Mouse (Mus musculus): Measurements from ENCODE around the gene Rab6b. TPM values are rescaled to one million over a fixed set of nuclear protein-coding genes. Genes with fewer than 3 reads are reported as not detected.
A peak's percentile ranks its signal among the peaks of the same experiment; 100 is the strongest.

Rab6b gene
- polyA plus RNA-seq, 1 experiment from 2014 or later: 7.3 TPM

DNA sequence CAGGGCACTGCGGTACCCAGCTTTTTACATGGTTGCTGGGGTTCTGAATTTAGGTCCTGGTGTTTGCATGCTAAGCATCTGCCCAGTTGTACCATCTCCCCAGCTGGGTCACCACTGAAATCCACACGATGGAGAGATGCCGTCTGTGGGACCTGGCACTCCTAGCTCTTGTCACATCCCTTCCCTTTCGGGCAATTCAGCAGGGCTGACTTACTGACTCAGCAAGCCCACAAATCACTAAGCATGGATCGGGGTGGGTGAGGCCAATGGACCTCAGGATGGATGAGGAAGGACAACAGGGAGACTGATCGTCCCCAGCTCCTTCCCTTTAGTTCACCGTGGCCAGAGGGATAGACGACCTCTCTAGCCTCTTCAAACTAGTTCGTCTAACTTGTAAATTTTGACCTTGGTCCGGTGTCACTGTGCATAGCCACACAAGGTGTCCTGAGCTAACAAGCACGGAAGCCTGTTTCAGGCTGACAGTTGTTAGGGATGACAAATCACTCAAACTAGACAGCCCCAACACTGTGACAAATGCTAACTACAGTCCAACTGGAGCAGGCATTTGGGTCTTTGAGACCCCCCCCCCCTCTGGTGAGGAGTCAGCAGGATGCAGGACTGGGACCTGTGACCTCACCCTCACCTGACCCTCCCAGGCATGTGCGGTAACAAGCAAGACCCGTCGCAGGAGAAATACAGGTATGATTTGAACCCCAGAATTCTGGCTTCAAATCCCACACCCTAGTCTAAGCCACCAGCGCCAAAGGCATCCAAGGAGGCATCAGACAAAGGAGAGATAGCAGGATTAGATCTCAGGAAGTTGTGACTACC is 117.7 kb downstream of the Rab6b start:
- H3K4me2 ChIP-seq (ENCODE audit: low read length): no peak overlapping the region
- no peak overlapping the region for H3K9ac ChIP-seq (ENCODE audit: low read depth, low read length)
- no peak overlapping the region for H3K4me3 ChIP-seq (replicated peaks; ENCODE audit: low read depth, low read length)
- no peaks in the 10 kb centered on the region for H3K27me3 ChIP-seq (ENCODE audit: insufficient read depth, low read length)
- no peaks in the 10 kb centered on the region for H3K9me3 ChIP-seq (replicated peaks; ENCODE audit: low read length)
- no peaks in the 10 kb centered on the region for H3K4me1 ChIP-seq (replicated peaks; ENCODE audit: insufficient read depth, low read length)
- ATAC-seq (replicated peaks; ENCODE audit: low FRiP score, low read depth): no peak
- H3K36me3 ChIP-seq (ENCODE audit: insufficient read depth, low read length): no peaks in the 10 kb centered on the region
- DNase-seq (ENCODE audit: low spot score): no peak
- TF ChIP-seq CTCF (IDR thresholded peaks at IDR 0.05; ENCODE audit: low read depth): no peak
- WGBS: 78% methylated on average over 15 of the region's 15 CpGs
- H3K27ac ChIP-seq: no peak overlapping the region

DNA sequence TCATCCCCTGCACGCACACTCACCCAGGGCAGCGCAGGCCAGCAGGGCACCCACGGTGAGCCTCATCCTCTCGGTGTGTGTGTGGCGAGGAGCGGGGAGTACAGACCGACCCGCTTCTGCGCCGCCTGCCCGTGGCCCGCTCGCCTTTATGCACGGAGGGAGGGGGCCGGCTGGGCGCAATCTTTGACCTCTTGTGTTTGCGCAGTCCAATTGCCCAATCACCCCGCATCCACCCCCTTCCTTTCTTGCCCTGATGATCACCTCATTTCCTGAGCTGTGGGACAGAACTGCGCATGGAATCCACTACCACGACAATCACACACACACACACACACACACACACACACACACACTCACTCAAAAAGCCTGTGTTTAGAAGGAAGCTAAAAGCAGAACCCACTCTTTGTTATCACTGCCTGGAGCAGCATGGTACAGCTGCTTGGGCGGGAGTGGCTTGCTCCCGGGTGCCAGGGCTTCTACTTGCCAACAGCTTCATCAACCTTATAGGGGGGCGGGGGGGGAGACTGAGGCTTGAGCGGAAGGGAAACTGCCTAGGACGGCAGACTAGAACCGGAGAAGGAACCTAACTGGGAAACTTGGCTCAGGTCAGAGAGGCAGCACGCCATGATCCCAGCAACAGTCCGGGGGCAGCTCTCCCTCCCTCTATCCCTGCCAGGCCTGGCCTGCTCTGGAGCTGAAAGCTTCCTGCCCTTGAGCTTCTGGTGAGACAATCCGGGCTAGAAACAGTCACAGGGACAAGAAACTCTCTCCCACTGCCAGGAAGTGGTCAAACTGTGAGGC is 118.8 kb downstream of the Rab6b start, which contains the start of the genes Gm20425 and Trf:
Gene Gm20425, minus strand, starts transcription at position 157 of the 801 bp plus-strand sequence.
Gene Trf, minus strand, starts transcription at position 294 of the 801 bp plus-strand sequence.
- DNase-seq (ENCODE audit: low spot score): peak; percentile 52
- ATAC-seq (replicated peaks; ENCODE audit: low FRiP score, low read depth): peak; percentile 50
- WGBS: 38% methylated on average over 27 of the region's 29 CpGs
- H3K27me3 ChIP-seq (ENCODE audit: insufficient read depth, low read length): no peaks in the 10 kb centered on the region
- H3K36me3 ChIP-seq (ENCODE audit: insufficient read depth, low read length): no peaks in the 10 kb centered on the region
- no peaks in the 10 kb centered on the region for H3K4me1 ChIP-seq (replicated peaks; ENCODE audit: insufficient read depth, low read length)
- H3K27ac ChIP-seq: no peak within 1 kb of the TSS
- no peaks in the 10 kb centered on the region for H3K9me3 ChIP-seq (replicated peaks; ENCODE audit: low read length)
- 0 out of 2 replicates have a peak within 1 kb of the TSS, but pooled peaks have one; percentile 5 for H3K9ac ChIP-seq (ENCODE audit: low read depth, low read length)
- no peak within 1 kb of the TSS for H3K4me3 ChIP-seq (replicated peaks; ENCODE audit: low read depth, low read length)
- H3K4me2 ChIP-seq (ENCODE audit: low read length): peak within 1 kb of the TSS; percentile 45
- no peak for TF ChIP-seq CTCF (IDR thresholded peaks at IDR 0.05; ENCODE audit: low read depth)

DNA sequence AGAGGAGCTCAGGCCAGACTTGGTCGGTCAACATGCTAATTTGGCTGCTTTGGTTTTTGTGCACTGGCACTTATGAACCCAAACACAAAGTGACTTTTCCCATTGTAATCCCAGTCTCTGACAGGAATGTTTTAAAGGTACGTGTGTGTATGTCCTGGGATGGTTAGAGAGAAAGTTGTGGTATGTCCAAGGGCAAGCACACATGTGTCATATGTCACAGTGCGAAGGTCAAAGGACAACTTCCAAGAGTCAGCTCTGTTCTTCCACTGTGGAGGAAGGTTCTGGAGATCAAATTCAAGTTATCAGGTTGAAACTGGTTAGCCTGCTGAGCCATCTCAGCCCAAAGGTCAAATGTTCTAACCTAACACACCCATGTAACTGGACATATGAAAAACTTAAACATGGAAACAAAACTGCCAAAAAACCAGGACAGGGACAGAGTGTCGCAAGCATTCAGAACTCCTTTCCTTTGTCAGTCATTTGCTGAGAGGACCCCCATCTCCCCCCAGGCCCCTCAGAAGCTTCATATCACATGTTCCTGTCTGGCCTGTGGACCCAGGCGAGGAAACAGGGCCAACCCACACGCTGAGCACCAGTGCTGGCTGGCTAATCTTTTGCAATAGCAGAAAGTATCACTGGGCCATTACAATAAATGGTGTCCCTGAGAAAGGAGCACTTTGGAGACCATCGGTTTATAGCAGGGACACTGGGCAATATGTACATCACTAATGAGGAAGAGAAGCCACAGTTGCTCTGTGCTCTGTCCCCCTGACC is 120.8 kb downstream of the Rab6b start:
- WGBS: 87% methylated on average over 7 of the region's 7 CpGs
- H3K9me3 ChIP-seq (replicated peaks; ENCODE audit: low read length): no peaks in the 10 kb centered on the region
- DNase-seq (ENCODE audit: low spot score): no peak
- no peak overlapping the region for H3K4me2 ChIP-seq (ENCODE audit: low read length)
- TF ChIP-seq CTCF (IDR thresholded peaks at IDR 0.05; ENCODE audit: low read depth): no peak
- no peak overlapping the region for H3K27ac ChIP-seq
- H3K36me3 ChIP-seq (ENCODE audit: insufficient read depth, low read length): no peaks in the 10 kb centered on the region
- H3K4me1 ChIP-seq (replicated peaks; ENCODE audit: insufficient read depth, low read length): no peaks in the 10 kb centered on the region
- no peak overlapping the region for H3K9ac ChIP-seq (ENCODE audit: low read depth, low read length)
- ATAC-seq (replicated peaks; ENCODE audit: low FRiP score, low read depth): no peak
- H3K27me3 ChIP-seq (ENCODE audit: insufficient read depth, low read length): no peaks in the 10 kb centered on the region
- H3K4me3 ChIP-seq (replicated peaks; ENCODE audit: low read depth, low read length): no peak overlapping the region

DNA sequence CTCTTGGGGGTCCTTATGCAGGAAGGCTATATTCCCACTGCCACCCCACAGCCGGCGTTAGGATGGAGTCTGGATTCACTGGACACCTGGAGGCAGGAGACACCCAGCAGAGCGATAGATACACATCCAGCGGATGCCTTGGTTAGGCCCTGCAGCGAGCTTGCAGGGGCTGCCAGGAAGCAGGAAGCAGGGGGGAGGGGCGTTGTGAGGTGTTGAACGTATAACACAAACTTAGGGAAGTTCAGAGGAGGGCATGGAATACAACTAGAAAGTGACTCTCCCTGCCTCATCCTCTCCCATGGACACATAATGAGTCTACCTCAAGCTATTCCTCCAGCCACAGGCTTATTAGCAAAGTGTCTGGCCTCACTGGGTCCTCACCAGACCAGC is 121.4 kb downstream of the Rab6b start:
- no peaks in the 10 kb centered on the region for H3K36me3 ChIP-seq (ENCODE audit: insufficient read depth, low read length)
- ATAC-seq (replicated peaks; ENCODE audit: low FRiP score, low read depth) (no peak), DNase-seq (ENCODE audit: low spot score) (no peak)
- no peaks in the 10 kb centered on the region for H3K4me1 ChIP-seq (replicated peaks; ENCODE audit: insufficient read depth, low read length)
- TF ChIP-seq CTCF (IDR thresholded peaks at IDR 0.05; ENCODE audit: low read depth): no peak
- no peak overlapping the region for H3K9ac ChIP-seq (ENCODE audit: low read depth, low read length)
- no peak overlapping the region for H3K4me3 ChIP-seq (replicated peaks; ENCODE audit: low read depth, low read length)
- H3K9me3 ChIP-seq (replicated peaks; ENCODE audit: low read length): no peaks in the 10 kb centered on the region
- H3K27ac ChIP-seq: no peak overlapping the region
- H3K27me3 ChIP-seq (ENCODE audit: insufficient read depth, low read length): no peaks in the 10 kb centered on the region
- 60% methylated on average over 7 of the region's 7 CpGs for WGBS
- no peak overlapping the region for H3K4me2 ChIP-seq (ENCODE audit: low read length)

DNA sequence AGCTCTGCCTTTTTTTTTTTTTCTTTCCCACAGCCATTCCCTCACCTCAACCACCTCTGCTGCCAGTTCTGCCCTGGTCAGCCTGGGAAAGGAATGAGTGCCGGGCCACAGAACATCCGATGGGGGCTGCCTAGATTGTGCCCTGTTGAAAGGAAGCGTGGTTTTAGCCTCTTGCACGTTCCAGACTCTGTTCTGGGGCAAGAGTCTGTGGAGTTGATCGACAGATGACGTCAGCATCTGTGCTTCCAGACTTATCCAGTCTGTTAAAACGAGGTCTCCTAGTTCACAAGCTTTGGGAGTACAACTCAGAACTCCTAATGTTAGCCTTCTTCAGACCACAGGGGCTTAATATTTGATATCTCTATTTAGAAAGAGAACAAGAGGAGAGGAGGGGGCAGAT is 122.5 kb downstream of the Rab6b start:
- Histone ChIP-seq H3K9ac (ENCODE audit: low read depth, low read length) (no peak overlapping the region), H3K4me3 (replicated peaks; ENCODE audit: low read depth, low read length) (no peak overlapping the region), H3K4me2 (ENCODE audit: low read length) (no peak overlapping the region), H3K9me3 (replicated peaks; ENCODE audit: low read length) (no peaks in the 10 kb centered on the region), H3K27me3 (ENCODE audit: insufficient read depth, low read length) (no peaks in the 10 kb centered on the region), H3K27ac (no peak overlapping the region), H3K4me1 (replicated peaks; ENCODE audit: insufficient read depth, low read length) (no peaks in the 10 kb centered on the region), H3K36me3 (ENCODE audit: insufficient read depth, low read length) (no peaks in the 10 kb centered on the region)
- ATAC-seq (replicated peaks; ENCODE audit: low FRiP score, low read depth) (no peak), DNase-seq (ENCODE audit: low spot score) (no peak)
- 81% methylated on average over 7 of the region's 7 CpGs for WGBS
- TF ChIP-seq CTCF (IDR thresholded peaks at IDR 0.05; ENCODE audit: low read depth): no peak

All from kidney, postnatal 0 days (tissue).